Mouse (Mus musculus) stomach, embryonic 16.5 days (tissue): ENCODE results near the gene Lipc. TPM values are rescaled to one million over a fixed set of nuclear protein-coding genes. Genes with fewer than 3 reads are reported as not detected.

Experiments used
- ATAC-seq: fragments of 200-750 bp; cut with Nextera tagmentation; 2 replicates; pipeline ENCODE4 v1.8.0; 2017; ENCODE audit warnings: moderate number of reproducible peaks, moderate TSS enrichment; ENCODE audit not compliant: insufficient read depth, low FRiP score
- H3K27ac ChIP-seq: fragments of 300-500 bp; sonication (generic); 2 replicates; pipeline ENCODE4 v1.5.1; 2014; ENCODE audit warnings: low read length
- H3K27me3 ChIP-seq: fragments of 300-500 bp; sonication (generic); 2 replicates; pipeline ENCODE4 v1.6.1; 2014; ENCODE audit warnings: low read length, control low read depth, mixed read lengths; ENCODE audit not compliant: control insufficient read depth, insufficient read depth
- H3K36me3 ChIP-seq: fragments of 300-500 bp; sonication (generic); 2 replicates; pipeline ENCODE4 v1.6.1; 2014; ENCODE audit warnings: low read length; ENCODE audit not compliant: control insufficient read depth, insufficient read depth
- H3K4me1 ChIP-seq: fragments of 300-500 bp; sonication (generic); 2 replicates; pipeline ENCODE4 v1.6.1; 2014; ENCODE audit warnings: low read length, control low read depth, mixed read lengths; ENCODE audit not compliant: control insufficient read depth, insufficient read depth
- H3K4me2 ChIP-seq: fragments of 300-500 bp; sonication (generic); 2 replicates; pipeline ENCODE4 v1.6.1; 2014; ENCODE audit warnings: low read depth, low read length, mixed read lengths
- H3K4me3 ChIP-seq: fragments of 300-500 bp; sonication (generic); replicated peaks from 2 replicates; pipeline ENCODE4 v1.5.1; 2014; ENCODE audit warnings: mild to moderate bottlenecking, low read length
- H3K9ac ChIP-seq: fragments of 300-500 bp; sonication (generic); 2 replicates; pipeline ENCODE4 v1.6.1; 2014; ENCODE audit warnings: low read length
- H3K9me3 ChIP-seq: fragments of 300-500 bp; sonication (generic); replicated peaks from 2 replicates; pipeline ENCODE4 v1.6.1; 2016; ENCODE audit warnings: low read length, control low read depth; ENCODE audit not compliant: control insufficient read depth
- WGBS: fragments of 180-500 bp; shearing (Covaris S2); extraction: QIAGEN DNeasy Blood & Tissue Kit; methylation state at CpG from one replicate; pipeline ENCODE4 v1.1.7; 2014; 5-methylcytosine and 5-hydroxymethylcytosine counted together
- polyA plus RNA-seq: library from polyadenylated mRNA; unstranded; fragments of >200 nt; fragmentation: Nextera tagmentation; extraction: Ambion mirVana; gene quantifications from 2 replicates; pipeline ENCODE4 v1.2.1, GENCODE M21; 2015

Lipc gene
- polyA plus RNA-seq, 1 experiment from 2014 or later, result 2.9 TPM

GRCm38 (mm10) chr9:70979171-70979570 is 27.1 kb upstream of the Lipc start:
- 90% methylated on average over 5 of the region's 5 CpGs for WGBS
- ATAC-seq, result no peak

GRCm38 (mm10) chr9:70977392-70977791 is 25.4 kb upstream of the Lipc start:
- Histone ChIP-seq H3K4me3 (no peak overlapping the region), H3K27me3 (no peaks in the 10 kb centered on the region), H3K36me3 (no peaks in the 10 kb centered on the region), H3K4me2 (no peak overlapping the region), H3K4me1 (0 out of 2 replicates have a peak, but pooled peaks cover 2% of the 10 kb centered on the region), H3K9ac (no peak overlapping the region), H3K27ac (no peak overlapping the region), H3K9me3 (no peaks in the 10 kb centered on the region)
- 65% methylated on average over 1 of the region's 1 CpGs for WGBS
- no peak for ATAC-seq

More at GRCm38 (mm10) chr9:70979171-70979570, 27.1 kb upstream of the Lipc start:
- Histone ChIP-seq H3K9me3 (no peaks in the 10 kb centered on the region), H3K4me3 (no peak overlapping the region), H3K4me2 (no peak overlapping the region), H3K36me3 (no peaks in the 10 kb centered on the region), H3K27ac (no peak overlapping the region), H3K27me3 (no peaks in the 10 kb centered on the region), H3K4me1 (0 out of 2 replicates have a peak, but pooled peaks cover 2% of the 10 kb centered on the region), H3K9ac (no peak overlapping the region)

GRCm38 (mm10) chr9:70975921-70976320 is 23.9 kb upstream of the Lipc start:
- no peak overlapping the region for H3K27ac ChIP-seq
- ATAC-seq, result no peak
- WGBS, result 85% methylated on average over 2 of the region's 2 CpGs

GRCm38 (mm10) chr9:70973286-70973685 is 21.3 kb upstream of the Lipc start:
- ATAC-seq, result no peak
- Histone ChIP-seq H3K27ac (no peak overlapping the region), H3K9ac (no peak overlapping the region), H3K4me3 (no peak overlapping the region), H3K4me2 (no peak overlapping the region), H3K9me3 (no peaks in the 10 kb centered on the region), H3K4me1 (no peaks in the 10 kb centered on the region), H3K36me3 (no peaks in the 10 kb centered on the region), H3K27me3 (no peaks in the 10 kb centered on the region)

More at GRCm38 (mm10) chr9:70975921-70976320, 23.9 kb upstream of the Lipc start:
- no peak overlapping the region for H3K4me2 ChIP-seq
- H3K4me1 ChIP-seq, result no peaks in the 10 kb centered on the region
- no peaks in the 10 kb centered on the region for H3K9me3 ChIP-seq
- no peak overlapping the region for H3K9ac ChIP-seq
- H3K27me3 ChIP-seq, result no peaks in the 10 kb centered on the region
- no peaks in the 10 kb centered on the region for H3K36me3 ChIP-seq
- H3K4me3 ChIP-seq, result no peak overlapping the region

- ATAC-seq, result no peak
- H3K4me3 ChIP-seq, result no peak overlapping the region
- no peaks in the 10 kb centered on the region for H3K36me3 ChIP-seq
- WGBS, result 51% methylated on average over 3 of the region's 3 CpGs
- H3K27me3 ChIP-seq, result no peaks in the 10 kb centered on the region
- no peak overlapping the region for H3K9ac ChIP-seq
- no peak overlapping the region for H3K27ac ChIP-seq
- no peaks in the 10 kb centered on the region for H3K4me1 ChIP-seq
- H3K9me3 ChIP-seq, result no peaks in the 10 kb centered on the region
- H3K4me2 ChIP-seq, result no peak overlapping the region
Measured at GRCm38 (mm10) chr9:70969244-70969643, 17.2 kb upstream of the Lipc start.

- H3K4me2 ChIP-seq, result no peak overlapping the region
- no peaks in the 10 kb centered on the region for H3K36me3 ChIP-seq
- H3K9ac ChIP-seq, result no peak overlapping the region
- WGBS, result 70% methylated on average over 17 of the region's 17 CpGs
- no peaks in the 10 kb centered on the region for H3K4me1 ChIP-seq
- no peak overlapping the region for H3K4me3 ChIP-seq
- ATAC-seq, result no peak
- H3K9me3 ChIP-seq, result no peaks in the 10 kb centered on the region
- no peaks in the 10 kb centered on the region for H3K27me3 ChIP-seq
- H3K27ac ChIP-seq, result no peak overlapping the region
Measured at GRCm38 (mm10) chr9:70965999-70966994, 14.3 kb upstream of the Lipc start.

GRCm38 (mm10) chr9:70965422-70965821 is 13.4 kb upstream of the Lipc start:
- H3K4me3 ChIP-seq, result no peak overlapping the region
- WGBS, result 82% methylated on average over 2 of the region's 2 CpGs
- H3K4me1 ChIP-seq, result no peaks in the 10 kb centered on the region
- no peak overlapping the region for H3K27ac ChIP-seq
- H3K27me3 ChIP-seq, result no peaks in the 10 kb centered on the region
- no peaks in the 10 kb centered on the region for H3K9me3 ChIP-seq
- no peak overlapping the region for H3K4me2 ChIP-seq
- no peaks in the 10 kb centered on the region for H3K36me3 ChIP-seq
- ATAC-seq, result no peak
- H3K9ac ChIP-seq, result no peak overlapping the region

GRCm38 (mm10) chr9:70965011-70965410 is 13.0 kb upstream of the Lipc start:
- no peak overlapping the region for H3K4me3 ChIP-seq
- H3K9me3 ChIP-seq, result no peaks in the 10 kb centered on the region
- ATAC-seq, result no peak
- H3K9ac ChIP-seq, result no peak overlapping the region
- 68% methylated on average over 4 of the region's 4 CpGs for WGBS
- H3K4me1 ChIP-seq, result no peaks in the 10 kb centered on the region
- no peak overlapping the region for H3K4me2 ChIP-seq
- H3K27ac ChIP-seq, result no peak overlapping the region
- H3K36me3 ChIP-seq, result no peaks in the 10 kb centered on the region
- H3K27me3 ChIP-seq, result no peaks in the 10 kb centered on the region

GRCm38 (mm10) chr9:70963461-70963891 is 11.4 kb upstream of the Lipc start:
- H3K9me3 ChIP-seq, result no peaks in the 10 kb centered on the region
- no peak for ATAC-seq
- H3K4me2 ChIP-seq, result no peak overlapping the region
- H3K4me3 ChIP-seq, result no peak overlapping the region
- WGBS, result 81% methylated on average over 7 of the region's 7 CpGs
- H3K27ac ChIP-seq, result no peak overlapping the region
- H3K36me3 ChIP-seq, result no peaks in the 10 kb centered on the region
- H3K9ac ChIP-seq, result no peak overlapping the region
- H3K4me1 ChIP-seq, result no peaks in the 10 kb centered on the region
- H3K27me3 ChIP-seq, result no peaks in the 10 kb centered on the region
